Mouse (Mus musculus) embryonic fibroblast, embryonic 13.5 days (primary cell): ENCODE results near the gene Frmd4b.

Experiments
- CTCF ChIP-seq: IDR thresholded peaks from 2 replicates; pipeline ENCODE4 v1.5.1; 2011; ENCODE audit warnings: mild to moderate bottlenecking, control low read depth, low read length, moderate library complexity, borderline replicate concordance; ENCODE audit not compliant: insufficient read depth
- POLR2A ChIP-seq: IDR thresholded peaks from 2 replicates; pipeline ENCODE4 v1.6.1; 2011; ENCODE audit warnings: low read depth, mild to moderate bottlenecking, control low read depth, low read length, moderate library complexity

DNA sequence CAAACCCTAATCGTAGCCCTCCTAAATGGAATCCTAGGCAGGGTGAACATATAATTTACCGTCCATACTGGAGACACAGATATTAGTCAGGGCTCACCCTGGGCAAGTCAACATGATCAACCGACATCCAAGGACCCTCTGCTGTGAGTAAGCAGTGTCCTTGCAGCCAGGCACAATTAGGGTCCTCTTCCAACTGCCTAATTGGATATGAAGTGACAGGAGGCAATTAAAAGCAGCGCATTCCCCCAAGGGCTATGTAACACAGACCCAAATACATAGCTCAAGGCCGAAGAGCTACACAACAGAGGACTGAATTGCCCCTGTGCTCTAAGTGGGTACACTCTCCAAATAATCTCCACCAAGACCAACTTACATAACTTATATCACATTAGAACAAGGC lies 4.5 kb downstream of the Frmd4b start:
- TF ChIP-seq CTCF (no peak), POLR2A (no peak)
